Mouse (Mus musculus): Measurements from ENCODE around the gene Hspg2. TPM values are rescaled to one million over a fixed set of nuclear protein-coding genes. Genes with fewer than 3 reads are reported as not detected.

The Hspg2 gene
- polyA plus RNA-seq, 1 experiment from 2014 or later, result 3.4 TPM

GRCm38 (mm10) chr4:137546003-137546525, 77.5 kb downstream of the Hspg2 start:
- Histone ChIP-seq H3K27me3 (ENCODE audit: control insufficient read depth, insufficient read depth, low read depth, low read length) (no peaks in the 10 kb centered on the region), H3K4me3 (ENCODE audit: low read depth, low read length) (no peak overlapping the region), H3K4me2 (ENCODE audit: low read length) (no peak overlapping the region), H3K36me3 (ENCODE audit: control insufficient read depth, insufficient read depth, low read length) (no peaks in the 10 kb centered on the region), H3K4me1 (ENCODE audit: control insufficient read depth, insufficient read depth, low read length) (no peaks in the 10 kb centered on the region), H3K27ac (ENCODE audit: low read length) (no peak overlapping the region), H3K9me3 (replicated peaks; ENCODE audit: control insufficient read depth, low read length, poor library complexity, severe bottlenecking) (no peaks in the 10 kb centered on the region), H3K9ac (ENCODE audit: low read depth, low read length) (no peak overlapping the region)
- ATAC-seq, result no peak
- 62% methylated on average over 5 of the region's 5 CpGs for WGBS

- H3K36me3 ChIP-seq (ENCODE audit: control insufficient read depth, insufficient read depth, low read length), result no peaks in the 10 kb centered on the region
- no peak overlapping the region for H3K4me3 ChIP-seq (ENCODE audit: low read depth, low read length)
- 96% methylated on average over 17 of the region's 17 CpGs for WGBS
- H3K4me1 ChIP-seq (ENCODE audit: control insufficient read depth, insufficient read depth, low read length), result no peaks in the 10 kb centered on the region
- ATAC-seq, result no peak
- H3K27me3 ChIP-seq (ENCODE audit: control insufficient read depth, insufficient read depth, low read depth, low read length), result no peaks in the 10 kb centered on the region
- no peak overlapping the region for H3K27ac ChIP-seq (ENCODE audit: low read length)
- no peak overlapping the region for H3K9ac ChIP-seq (ENCODE audit: low read depth, low read length)
- no peaks in the 10 kb centered on the region for H3K9me3 ChIP-seq (replicated peaks; ENCODE audit: control insufficient read depth, low read length, poor library complexity, severe bottlenecking)
- H3K4me2 ChIP-seq (ENCODE audit: low read length), result no peak overlapping the region
These were observed 84.9 kb downstream of the Hspg2 start for GRCm38 (mm10) chr4:137553466-137553865.

GRCm38 (mm10) chr4:137556673-137557210, 88.2 kb downstream of the Hspg2 start:
- 87% methylated on average over 16 of the region's 16 CpGs for WGBS
- Histone ChIP-seq H3K4me3 (ENCODE audit: low read depth, low read length) (no peak overlapping the region), H3K9ac (ENCODE audit: low read depth, low read length) (no peak overlapping the region), H3K27ac (ENCODE audit: low read length) (no peak overlapping the region), H3K9me3 (replicated peaks; ENCODE audit: control insufficient read depth, low read length, poor library complexity, severe bottlenecking) (no peaks in the 10 kb centered on the region), H3K4me1 (ENCODE audit: control insufficient read depth, insufficient read depth, low read length) (no peaks in the 10 kb centered on the region), H3K27me3 (ENCODE audit: control insufficient read depth, insufficient read depth, low read depth, low read length) (no peaks in the 10 kb centered on the region), H3K36me3 (ENCODE audit: control insufficient read depth, insufficient read depth, low read length) (no peaks in the 10 kb centered on the region), H3K4me2 (ENCODE audit: low read length) (no peak overlapping the region)
- ATAC-seq, result no peak

- 84% methylated on average over 9 of the region's 9 CpGs for WGBS
- Histone ChIP-seq H3K27ac (ENCODE audit: low read length) (no peak overlapping the region), H3K4me3 (ENCODE audit: low read depth, low read length) (no peak overlapping the region), H3K4me2 (ENCODE audit: low read length) (no peak overlapping the region), H3K9me3 (replicated peaks; ENCODE audit: control insufficient read depth, low read length, poor library complexity, severe bottlenecking) (no peaks in the 10 kb centered on the region), H3K4me1 (ENCODE audit: control insufficient read depth, insufficient read depth, low read length) (no peaks in the 10 kb centered on the region), H3K36me3 (ENCODE audit: control insufficient read depth, insufficient read depth, low read length) (no peaks in the 10 kb centered on the region), H3K9ac (ENCODE audit: low read depth, low read length) (no peak overlapping the region), H3K27me3 (ENCODE audit: control insufficient read depth, insufficient read depth, low read depth, low read length) (no peaks in the 10 kb centered on the region)
- ATAC-seq, result no peak
These were observed 101.3 kb downstream of the Hspg2 start for GRCm38 (mm10) chr4:137569873-137570272.

GRCm38 (mm10) chr4:137574469-137574868, 105.9 kb downstream of the Hspg2 start, which contains the start of gene Ldlrad2:
Gene Ldlrad2 (minus strand): TSS chr4:137574569.
- Histone ChIP-seq H3K36me3 (ENCODE audit: control insufficient read depth, insufficient read depth, low read length) (no peaks in the 10 kb centered on the region), H3K4me3 (ENCODE audit: low read depth, low read length) (no peak within 1 kb of the TSS), H3K9me3 (replicated peaks; ENCODE audit: control insufficient read depth, low read length, poor library complexity, severe bottlenecking) (no peaks in the 10 kb centered on the region), H3K4me2 (ENCODE audit: low read length) (no peak within 1 kb of the TSS), H3K27me3 (ENCODE audit: control insufficient read depth, insufficient read depth, low read depth, low read length) (peaks cover 2% of the 10 kb centered on the region), H3K9ac (ENCODE audit: low read depth, low read length) (no peak within 1 kb of the TSS), H3K27ac (ENCODE audit: low read length) (no peak within 1 kb of the TSS), H3K4me1 (ENCODE audit: control insufficient read depth, insufficient read depth, low read length) (no peaks in the 10 kb centered on the region)
- WGBS, result 84% methylated on average over 10 of the region's 10 CpGs
- ATAC-seq, result no peak

- no peak overlapping the region for H3K4me2 ChIP-seq (ENCODE audit: low read length)
- no peaks in the 10 kb centered on the region for H3K9me3 ChIP-seq (replicated peaks; ENCODE audit: control insufficient read depth, low read length, poor library complexity, severe bottlenecking)
- WGBS, result 95% methylated on average over 12 of the region's 12 CpGs
- no peak overlapping the region for H3K9ac ChIP-seq (ENCODE audit: low read depth, low read length)
- peaks cover 3% of the 10 kb centered on the region for H3K27me3 ChIP-seq (ENCODE audit: control insufficient read depth, insufficient read depth, low read depth, low read length)
- no peaks in the 10 kb centered on the region for H3K4me1 ChIP-seq (ENCODE audit: control insufficient read depth, insufficient read depth, low read length)
- H3K36me3 ChIP-seq (ENCODE audit: control insufficient read depth, insufficient read depth, low read length), result no peaks in the 10 kb centered on the region
- no peak overlapping the region for H3K27ac ChIP-seq (ENCODE audit: low read length)
- ATAC-seq, result no peak
- H3K4me3 ChIP-seq (ENCODE audit: low read depth, low read length), result no peak overlapping the region
These were observed 108.9 kb downstream of the Hspg2 start for GRCm38 (mm10) chr4:137577486-137577885.

GRCm38 (mm10) chr4:137578181-137578845, 109.7 kb downstream of the Hspg2 start:
- H3K9me3 ChIP-seq (replicated peaks; ENCODE audit: control insufficient read depth, low read length, poor library complexity, severe bottlenecking), result no peaks in the 10 kb centered on the region
- H3K4me1 ChIP-seq (ENCODE audit: control insufficient read depth, insufficient read depth, low read length), result no peaks in the 10 kb centered on the region
- H3K4me2 ChIP-seq (ENCODE audit: low read length), result peak overlapping the region; percentile 58
- no peak for ATAC-seq
- H3K27ac ChIP-seq (ENCODE audit: low read length), result no peak overlapping the region
- H3K36me3 ChIP-seq (ENCODE audit: control insufficient read depth, insufficient read depth, low read length), result no peaks in the 10 kb centered on the region
- H3K9ac ChIP-seq (ENCODE audit: low read depth, low read length), result 0 out of 2 replicates have a peak overlapping the region, but pooled peaks have one; percentile 32
- H3K27me3 ChIP-seq (ENCODE audit: control insufficient read depth, insufficient read depth, low read depth, low read length), result peaks cover 3% of the 10 kb centered on the region
- H3K4me3 ChIP-seq (ENCODE audit: low read depth, low read length), result peak overlapping the region; percentile 31
- 6% methylated on average over 39 of the region's 39 CpGs for WGBS

GRCm38 (mm10) chr4:137579789-137580188, 111.2 kb downstream of the Hspg2 start:
- H3K9ac ChIP-seq (ENCODE audit: low read depth, low read length), result no peak overlapping the region
- no peaks in the 10 kb centered on the region for H3K4me1 ChIP-seq (ENCODE audit: control insufficient read depth, insufficient read depth, low read length)
- no peaks in the 10 kb centered on the region for H3K36me3 ChIP-seq (ENCODE audit: control insufficient read depth, insufficient read depth, low read length)
- no peaks in the 10 kb centered on the region for H3K9me3 ChIP-seq (replicated peaks; ENCODE audit: control insufficient read depth, low read length, poor library complexity, severe bottlenecking)
- WGBS, result 61% methylated on average over 4 of the region's 4 CpGs
- H3K4me3 ChIP-seq (ENCODE audit: low read depth, low read length), result no peak overlapping the region
- peaks cover 3% of the 10 kb centered on the region for H3K27me3 ChIP-seq (ENCODE audit: control insufficient read depth, insufficient read depth, low read depth, low read length)
- no peak overlapping the region for H3K27ac ChIP-seq (ENCODE audit: low read length)
- ATAC-seq, result no peak
- H3K4me2 ChIP-seq (ENCODE audit: low read length), result no peak overlapping the region

GRCm38 (mm10) chr4:137580299-137580698, 111.7 kb downstream of the Hspg2 start:
- H3K36me3 ChIP-seq (ENCODE audit: control insufficient read depth, insufficient read depth, low read length), result no peaks in the 10 kb centered on the region
- 64% methylated on average over 2 of the region's 2 CpGs for WGBS
- no peak overlapping the region for H3K9ac ChIP-seq (ENCODE audit: low read depth, low read length)
- no peaks in the 10 kb centered on the region for H3K4me1 ChIP-seq (ENCODE audit: control insufficient read depth, insufficient read depth, low read length)
- H3K4me2 ChIP-seq (ENCODE audit: low read length), result no peak overlapping the region
- ATAC-seq, result no peak
- H3K9me3 ChIP-seq (replicated peaks; ENCODE audit: control insufficient read depth, low read length, poor library complexity, severe bottlenecking), result no peaks in the 10 kb centered on the region
- H3K4me3 ChIP-seq (ENCODE audit: low read depth, low read length), result no peak overlapping the region
- H3K27me3 ChIP-seq (ENCODE audit: control insufficient read depth, insufficient read depth, low read depth, low read length), result peaks cover 3% of the 10 kb centered on the region
- no peak overlapping the region for H3K27ac ChIP-seq (ENCODE audit: low read length)

All from midbrain, embryonic 16.5 days (tissue).